Mouse (Mus musculus): ENCODE measurements around the gene Slc16a11. TPM values are rescaled to one million over a fixed set of nuclear protein-coding genes. Genes with fewer than 3 reads are reported as not detected.
"Not testable (repeated sequence)": the region's sequence is repeated elsewhere in the genome, so short reads cannot be mapped to it uniquely, and the experiment has no call there.

Slc16a11 gene
- 0.84 and 1.6 TPM in 2 replicates for polyA plus RNA-seq (2016; fragmentation: Nextera tagmentation; extraction: Ambion mirVana)

GRCm38 (mm10) chr11:70212423-70212822 is at the start of gene Slc16a11:
Gene Slc16a11, plus strand, starts transcription at chr11:70212752.
- Histone ChIP-seq H3K27ac (no peak within 1 kb of the TSS), H3K27me3 (ENCODE audit: low read depth, poor library complexity, severe bottlenecking) (peaks cover 62% of the 10 kb centered on the region), H3K4me1 (peaks cover 24% of the 10 kb centered on the region), H3K4me3 (no peak within 1 kb of the TSS), H3K36me3 (peaks cover 8% of the 10 kb centered on the region), H3K9me3 (replicated peaks) (no peaks in the 10 kb centered on the region)
- no peak for DNase-seq (ENCODE audit: low spot score)
- 66% methylated on average over 6 of the region's 6 CpGs for WGBS

GRCm38 (mm10) chr11:70165972-70166921 is 46.3 kb upstream of the Slc16a11 start:
- no peak for DNase-seq (ENCODE audit: low spot score)
- H3K4me3 ChIP-seq = no peak overlapping the region
- H3K36me3 ChIP-seq = no peaks in the 10 kb centered on the region
- no peak overlapping the region for H3K27ac ChIP-seq
- H3K9me3 ChIP-seq (replicated peaks) = no peaks in the 10 kb centered on the region
- peaks cover 10% of the 10 kb centered on the region for H3K4me1 ChIP-seq
- WGBS = 80% methylated on average over 16 of the region's 16 CpGs
- no peaks in the 10 kb centered on the region for H3K27me3 ChIP-seq (ENCODE audit: low read depth, poor library complexity, severe bottlenecking)

GRCm38 (mm10) chr11:70168136-70168535 is 44.4 kb upstream of the Slc16a11 start:
- WGBS = 50% methylated on average over 7 of the region's 7 CpGs
- Histone ChIP-seq H3K4me3 (no peak overlapping the region), H3K27me3 (ENCODE audit: low read depth, poor library complexity, severe bottlenecking) (no peaks in the 10 kb centered on the region), H3K36me3 (no peaks in the 10 kb centered on the region), H3K27ac (no peak overlapping the region), H3K4me1 (peaks cover 10% of the 10 kb centered on the region), H3K9me3 (replicated peaks) (no peaks in the 10 kb centered on the region)
- no peak for DNase-seq (ENCODE audit: low spot score)

GRCm38 (mm10) chr11:70169471-70169870 is 43.1 kb upstream of the Slc16a11 start:
- H3K27ac ChIP-seq; H3K36me3 ChIP-seq; H3K27me3 ChIP-seq (ENCODE audit: low read depth, poor library complexity, severe bottlenecking); DNase-seq (ENCODE audit: low spot score); H3K4me3 ChIP-seq; H3K9me3 ChIP-seq (replicated peaks): not testable (repeated sequence)
- 91% methylated on average over 7 of the region's 7 CpGs for WGBS
- peaks cover 10% of the 10 kb centered on the region for H3K4me1 ChIP-seq

- no peak overlapping the region for H3K27ac ChIP-seq
- H3K36me3 ChIP-seq = no peaks in the 10 kb centered on the region
- no peaks in the 10 kb centered on the region for H3K9me3 ChIP-seq (replicated peaks)
- WGBS = 84% methylated on average over 7 of the region's 7 CpGs
- DNase-seq (ENCODE audit: low spot score) = no peak
- peaks cover 10% of the 10 kb centered on the region for H3K4me1 ChIP-seq
- H3K27me3 ChIP-seq (ENCODE audit: low read depth, poor library complexity, severe bottlenecking) = no peaks in the 10 kb centered on the region
- no peak overlapping the region for H3K4me3 ChIP-seq
These were observed 42.3 kb upstream of the Slc16a11 start for GRCm38 (mm10) chr11:70170291-70170690.

- H3K9me3 ChIP-seq (replicated peaks) = no peaks in the 10 kb centered on the region
- H3K27ac ChIP-seq = no peak overlapping the region
- H3K4me3 ChIP-seq = no peak overlapping the region
- WGBS = 84% methylated on average over 7 of the region's 7 CpGs
- no peaks in the 10 kb centered on the region for H3K27me3 ChIP-seq (ENCODE audit: low read depth, poor library complexity, severe bottlenecking)
- DNase-seq (ENCODE audit: low spot score) = no peak
- H3K4me1 ChIP-seq = peaks cover 10% of the 10 kb centered on the region
- no peaks in the 10 kb centered on the region for H3K36me3 ChIP-seq
These were observed 41.4 kb upstream of the Slc16a11 start for GRCm38 (mm10) chr11:70171181-70171580.

- Histone ChIP-seq H3K9me3 (replicated peaks) (no peaks in the 10 kb centered on the region), H3K27me3 (ENCODE audit: low read depth, poor library complexity, severe bottlenecking) (no peaks in the 10 kb centered on the region), H3K36me3 (no peaks in the 10 kb centered on the region), H3K27ac (no peak overlapping the region), H3K4me1 (peaks cover 10% of the 10 kb centered on the region), H3K4me3 (no peak overlapping the region)
- DNase-seq (ENCODE audit: low spot score) = no peak
- 62% methylated on average over 3 of the region's 3 CpGs for WGBS
These were observed 40.7 kb upstream of the Slc16a11 start for GRCm38 (mm10) chr11:70171847-70172246.

GRCm38 (mm10) chr11:70172298-70172697 is 40.3 kb upstream of the Slc16a11 start:
- 55% methylated on average over 5 of the region's 5 CpGs for WGBS
- Histone ChIP-seq H3K4me1 (peaks cover 10% of the 10 kb centered on the region), H3K36me3 (no peaks in the 10 kb centered on the region), H3K4me3 (no peak overlapping the region), H3K27ac (no peak overlapping the region), H3K9me3 (replicated peaks) (no peaks in the 10 kb centered on the region), H3K27me3 (ENCODE audit: low read depth, poor library complexity, severe bottlenecking) (no peaks in the 10 kb centered on the region)
- no peak for DNase-seq (ENCODE audit: low spot score)

- H3K27me3 ChIP-seq (ENCODE audit: low read depth, poor library complexity, severe bottlenecking) = no peaks in the 10 kb centered on the region
- no peaks in the 10 kb centered on the region for H3K4me1 ChIP-seq
- no peak for DNase-seq (ENCODE audit: low spot score)
- H3K36me3 ChIP-seq = no peaks in the 10 kb centered on the region
- H3K9me3 ChIP-seq (replicated peaks) = no peaks in the 10 kb centered on the region
- no peak overlapping the region for H3K4me3 ChIP-seq
- 79% methylated on average over 4 of the region's 4 CpGs for WGBS
- H3K27ac ChIP-seq = no peak overlapping the region
These were observed 38.1 kb upstream of the Slc16a11 start for GRCm38 (mm10) chr11:70174491-70174890.

GRCm38 (mm10) chr11:70177647-70178046 is 34.9 kb upstream of the Slc16a11 start:
- H3K9me3 ChIP-seq (replicated peaks) = no peaks in the 10 kb centered on the region
- no peaks in the 10 kb centered on the region for H3K27me3 ChIP-seq (ENCODE audit: low read depth, poor library complexity, severe bottlenecking)
- no peaks in the 10 kb centered on the region for H3K4me1 ChIP-seq
- H3K4me3 ChIP-seq = no peak overlapping the region
- no peak for DNase-seq (ENCODE audit: low spot score)
- H3K27ac ChIP-seq = no peak overlapping the region
- H3K36me3 ChIP-seq = no peaks in the 10 kb centered on the region
- 76% methylated on average over 8 of the region's 8 CpGs for WGBS

- DNase-seq (ENCODE audit: low spot score) = no peak
- H3K9me3 ChIP-seq (replicated peaks) = no peaks in the 10 kb centered on the region
- WGBS = 86% methylated on average over 11 of the region's 11 CpGs
- H3K27me3 ChIP-seq (ENCODE audit: low read depth, poor library complexity, severe bottlenecking) = no peaks in the 10 kb centered on the region
- no peaks in the 10 kb centered on the region for H3K4me1 ChIP-seq
- no peaks in the 10 kb centered on the region for H3K36me3 ChIP-seq
- no peak overlapping the region for H3K4me3 ChIP-seq
- H3K27ac ChIP-seq = no peak overlapping the region
These were observed 34.2 kb upstream of the Slc16a11 start for GRCm38 (mm10) chr11:70178311-70178710.

GRCm38 (mm10) chr11:70178756-70179155 is 33.8 kb upstream of the Slc16a11 start:
- WGBS = 79% methylated on average over 11 of the region's 11 CpGs
- H3K27ac ChIP-seq = no peak overlapping the region
- H3K4me3 ChIP-seq = no peak overlapping the region
- H3K4me1 ChIP-seq = no peaks in the 10 kb centered on the region
- no peaks in the 10 kb centered on the region for H3K9me3 ChIP-seq (replicated peaks)
- DNase-seq (ENCODE audit: low spot score) = no peak
- no peaks in the 10 kb centered on the region for H3K36me3 ChIP-seq
- no peaks in the 10 kb centered on the region for H3K27me3 ChIP-seq (ENCODE audit: low read depth, poor library complexity, severe bottlenecking)

GRCm38 (mm10) chr11:70179401-70179800 is 33.2 kb upstream of the Slc16a11 start:
- no peak overlapping the region for H3K27ac ChIP-seq
- no peaks in the 10 kb centered on the region for H3K4me1 ChIP-seq
- no peaks in the 10 kb centered on the region for H3K27me3 ChIP-seq (ENCODE audit: low read depth, poor library complexity, severe bottlenecking)
- no peaks in the 10 kb centered on the region for H3K9me3 ChIP-seq (replicated peaks)
- WGBS = 50% methylated on average over 14 of the region's 14 CpGs
- no peak overlapping the region for H3K4me3 ChIP-seq
- no peaks in the 10 kb centered on the region for H3K36me3 ChIP-seq
- DNase-seq (ENCODE audit: low spot score) = no peak

All from limb, embryonic 10.5 days (tissue).